Mouse (Mus musculus): ENCODE measurements around the gene Pmpcb. TPM values are rescaled to one million over a fixed set of nuclear protein-coding genes. Genes with fewer than 3 reads are reported as not detected.
"Not testable (repeated sequence)": the region's sequence is repeated elsewhere in the genome, so short reads cannot be mapped to it uniquely, and the experiment has no call there.

The Pmpcb gene
- polyA plus RNA-seq, 1 experiment = 1.3 TPM

- Histone ChIP-seq H3K4me1 (ENCODE audit: control insufficient read depth) (peaks cover 32% of the 10 kb centered on the region), H3K36me3 (ENCODE audit: control insufficient read depth) (no peaks in the 10 kb centered on the region), H3K27me3 (ENCODE audit: control insufficient read depth) (no peaks in the 10 kb centered on the region), H3K9me3 (ENCODE audit: control insufficient read depth, low read length) (0 out of 2 replicates have a peak, but pooled peaks cover 2% of the 10 kb centered on the region), H3K4me3 (replicated peaks) (no peak overlapping the region)
- TF ChIP-seq GATA1 (IDR thresholded peaks at IDR 0.05; ENCODE audit: low read length) (no peak), TAL1 (IDR thresholded peaks at IDR 0.05; ENCODE audit: low read length) (no peak)
Observed at GRCm38 (mm10) chr5:21702873-21703475, 34.0 kb upstream of the Pmpcb start.

GRCm38 (mm10) chr5:21703708-21704107, 33.2 kb upstream of the Pmpcb start:
- H3K4me1 ChIP-seq (ENCODE audit: control insufficient read depth) = peaks cover 32% of the 10 kb centered on the region
- TF ChIP-seq GATA1 (IDR thresholded peaks at IDR 0.05; ENCODE audit: low read length) (no peak), TAL1 (IDR thresholded peaks at IDR 0.05; ENCODE audit: low read length) (no peak)
- H3K4me3 ChIP-seq (replicated peaks) = no peak overlapping the region
- H3K9me3 ChIP-seq (ENCODE audit: control insufficient read depth, low read length) = 0 out of 2 replicates have a peak, but pooled peaks cover 2% of the 10 kb centered on the region
- H3K27me3 ChIP-seq (ENCODE audit: control insufficient read depth) = no peaks in the 10 kb centered on the region; the same call in 1 of the 2 replicates
- H3K36me3 ChIP-seq (ENCODE audit: control insufficient read depth) = no peaks in the 10 kb centered on the region

DNA sequence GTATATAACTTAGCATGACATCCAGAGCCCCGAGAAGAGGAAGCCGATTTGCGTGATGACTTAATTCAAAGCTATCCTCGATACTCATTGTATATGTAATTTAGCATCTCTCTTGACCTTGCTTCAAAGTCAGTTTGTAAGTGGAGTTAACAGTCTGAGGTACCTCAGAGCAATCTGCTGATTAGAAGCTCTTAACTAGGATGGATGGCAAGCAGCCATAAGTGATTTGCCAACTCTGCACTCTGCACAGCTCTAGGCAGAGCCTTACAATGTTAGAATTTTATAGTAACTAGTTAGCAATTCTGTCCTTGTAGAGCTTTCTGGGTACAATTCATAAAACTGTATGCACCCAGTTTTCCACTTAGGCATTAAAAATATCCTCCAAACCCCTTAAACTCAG, 30.4 kb upstream of the Pmpcb start:
- TF ChIP-seq TAL1 (IDR thresholded peaks at IDR 0.05; ENCODE audit: low read length) = no peak
- TF ChIP-seq GATA1 (IDR thresholded peaks at IDR 0.05; ENCODE audit: low read length) = no peak
- H3K9me3 ChIP-seq (ENCODE audit: control insufficient read depth, low read length) = 0 out of 2 replicates have a peak, but pooled peaks cover 2% of the 10 kb centered on the region
- peaks cover 22% of the 10 kb centered on the region for H3K4me1 ChIP-seq (ENCODE audit: control insufficient read depth)
- no peaks in the 10 kb centered on the region for H3K36me3 ChIP-seq (ENCODE audit: control insufficient read depth)
- H3K27me3 ChIP-seq (ENCODE audit: control insufficient read depth) = peaks cover 4% of the 10 kb centered on the region
- H3K4me3 ChIP-seq (replicated peaks) = no peak overlapping the region

DNA sequence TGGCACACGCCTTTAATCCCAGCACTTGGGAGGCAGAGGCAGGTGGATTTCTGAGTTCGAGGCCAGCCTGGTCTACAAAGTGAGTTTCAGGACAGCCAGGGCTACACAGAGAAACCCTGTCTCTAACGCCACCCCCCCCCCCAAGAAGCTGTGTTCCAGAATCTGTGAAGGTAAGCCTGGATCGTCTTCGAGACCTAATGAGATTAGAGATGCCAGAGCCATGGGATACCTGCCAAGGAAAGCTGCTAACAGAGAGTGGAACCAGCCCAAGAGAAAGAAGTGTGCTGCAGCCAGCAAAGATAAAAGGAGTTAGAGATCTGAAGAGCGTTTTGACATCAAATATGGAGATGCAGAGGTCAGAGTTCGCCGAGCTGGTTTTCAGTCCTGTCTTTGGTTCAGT, 28.9 kb upstream of the Pmpcb start:
- H3K36me3 ChIP-seq (ENCODE audit: control insufficient read depth); H3K9me3 ChIP-seq (ENCODE audit: control insufficient read depth, low read length); H3K4me3 ChIP-seq (replicated peaks): not testable (repeated sequence)
- Histone ChIP-seq H3K27me3 (ENCODE audit: control insufficient read depth) (peaks cover 11% of the 10 kb centered on the region), H3K4me1 (ENCODE audit: control insufficient read depth) (peaks cover 10% of the 10 kb centered on the region)

DNA sequence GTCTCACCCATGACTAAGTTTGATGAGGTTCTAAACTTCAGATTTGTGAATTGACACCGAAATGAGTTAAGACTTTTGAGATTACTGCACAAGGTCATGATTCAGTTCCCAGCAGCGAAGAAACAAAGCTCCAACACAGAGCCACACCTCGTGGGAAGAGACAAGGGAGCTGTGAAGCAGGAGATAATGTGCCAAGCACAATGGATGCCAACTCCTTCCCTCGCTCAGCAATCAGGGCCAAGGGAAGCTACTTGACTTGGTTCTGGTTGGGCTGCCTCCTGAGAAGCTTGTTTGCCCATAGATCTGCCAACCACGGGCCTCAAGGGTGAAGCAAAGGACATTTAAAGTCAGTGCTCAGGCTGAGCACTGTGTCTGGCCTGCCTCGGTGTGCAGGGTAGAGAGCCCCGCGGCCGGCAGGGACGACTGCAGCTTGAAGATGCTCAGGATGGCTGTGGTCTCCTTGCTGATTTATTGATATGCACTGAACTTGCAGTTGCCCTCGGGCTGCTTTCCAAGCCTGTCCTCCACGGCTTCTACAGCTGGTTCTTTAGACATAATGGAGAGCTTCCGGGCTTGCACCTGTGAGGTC, 24.7 kb upstream of the Pmpcb start:
- no peak overlapping the region for H3K4me3 ChIP-seq (replicated peaks)
- H3K9me3 ChIP-seq (ENCODE audit: control insufficient read depth, low read length) = no peaks in the 10 kb centered on the region
- H3K36me3 ChIP-seq (ENCODE audit: control insufficient read depth) = no peaks in the 10 kb centered on the region
- TF ChIP-seq TAL1 (IDR thresholded peaks at IDR 0.05; ENCODE audit: low read length) (no peak), GATA1 (IDR thresholded peaks at IDR 0.05; ENCODE audit: low read length) (no peak)
- H3K4me1 ChIP-seq (ENCODE audit: control insufficient read depth) = 0 out of 2 replicates have a peak, but pooled peaks cover 3% of the 10 kb centered on the region
- H3K27me3 ChIP-seq (ENCODE audit: control insufficient read depth) = peaks cover 11% of the 10 kb centered on the region

DNA sequence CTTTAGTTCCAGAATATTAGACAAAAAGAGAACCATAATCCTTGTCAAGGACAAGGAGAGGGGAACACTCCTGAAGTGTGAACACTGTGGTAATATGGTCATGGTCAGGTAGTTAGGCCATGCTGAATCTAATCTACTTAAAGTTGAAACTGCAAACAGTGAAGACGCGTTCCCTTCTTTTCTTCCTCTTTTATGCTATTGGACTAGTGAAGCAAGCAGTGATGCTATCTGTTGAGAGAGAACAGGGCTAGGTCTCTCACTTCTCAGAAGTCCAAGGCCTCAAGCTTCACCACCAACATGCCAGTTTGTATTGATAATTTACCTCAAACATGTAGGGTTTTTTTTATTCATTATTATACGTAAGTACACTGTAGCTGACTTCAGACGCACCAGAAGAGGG, 22.5 kb upstream of the Pmpcb start:
- H3K4me3 ChIP-seq (replicated peaks) = no peak overlapping the region
- peaks cover 11% of the 10 kb centered on the region for H3K27me3 ChIP-seq (ENCODE audit: control insufficient read depth)
- TF ChIP-seq GATA1 (IDR thresholded peaks at IDR 0.05; ENCODE audit: low read length) (no peak), TAL1 (IDR thresholded peaks at IDR 0.05; ENCODE audit: low read length) (no peak)
- H3K4me1 ChIP-seq (ENCODE audit: control insufficient read depth) = 0 out of 2 replicates have a peak, but pooled peaks cover 3% of the 10 kb centered on the region
- H3K9me3 ChIP-seq (ENCODE audit: control insufficient read depth, low read length) = no peaks in the 10 kb centered on the region
- H3K36me3 ChIP-seq (ENCODE audit: control insufficient read depth) = no peaks in the 10 kb centered on the region

DNA sequence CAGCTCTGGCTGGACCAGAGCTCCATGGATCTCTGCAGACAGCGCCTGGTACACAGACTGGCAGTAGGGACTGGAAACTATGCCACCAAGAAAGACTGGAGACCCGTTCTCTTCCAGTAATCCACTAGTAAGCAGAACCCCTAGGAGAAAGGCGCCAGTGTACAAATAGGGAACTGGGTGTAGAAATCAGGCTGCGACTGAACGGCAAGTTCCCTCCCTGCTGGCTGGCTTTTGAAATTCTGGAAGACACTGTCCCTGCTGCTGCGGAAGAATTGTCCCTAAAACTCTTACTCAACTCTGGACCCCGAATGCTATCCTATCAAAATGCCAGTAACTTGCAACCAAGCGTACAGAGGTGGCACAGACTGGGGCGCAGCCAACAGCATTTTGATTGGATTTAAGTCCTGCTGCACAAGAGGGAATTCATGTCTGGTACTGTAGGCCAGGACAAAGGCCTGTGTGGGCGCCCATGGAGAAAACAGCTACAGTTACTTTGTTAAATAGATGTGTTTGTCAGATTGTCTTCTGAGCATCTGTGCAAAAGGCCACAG, 19.7 kb upstream of the Pmpcb start:
- H3K4me1 ChIP-seq (ENCODE audit: control insufficient read depth) = 0 out of 2 replicates have a peak, but pooled peaks cover under 1% of the 10 kb centered on the region
- H3K9me3 ChIP-seq (ENCODE audit: control insufficient read depth, low read length) = no peaks in the 10 kb centered on the region
- no peaks in the 10 kb centered on the region for H3K36me3 ChIP-seq (ENCODE audit: control insufficient read depth)
- H3K4me3 ChIP-seq (replicated peaks) = no peak overlapping the region
- TF ChIP-seq GATA1 (IDR thresholded peaks at IDR 0.05; ENCODE audit: low read length) (no peak), TAL1 (IDR thresholded peaks at IDR 0.05; ENCODE audit: low read length) (no peak)
- peaks cover 2% of the 10 kb centered on the region for H3K27me3 ChIP-seq (ENCODE audit: control insufficient read depth)

DNA sequence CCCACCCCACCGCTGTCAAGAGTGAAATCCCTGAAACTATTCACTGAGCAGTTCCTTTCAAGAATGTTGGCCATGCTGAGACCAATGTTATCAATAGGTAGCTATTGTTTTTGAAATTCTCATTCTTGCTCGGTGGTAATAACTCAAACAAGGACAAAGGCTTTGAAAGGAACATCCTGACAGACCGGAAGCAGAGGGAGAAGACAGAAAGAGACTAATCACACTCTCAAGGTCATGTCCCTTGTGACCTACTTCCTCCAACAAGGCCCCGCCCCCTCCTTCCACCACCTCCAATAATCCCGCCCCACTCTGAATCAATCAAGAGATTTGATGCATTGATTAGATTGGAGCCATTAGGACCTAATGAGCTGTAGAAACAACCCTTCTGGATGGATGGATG, 18.4 kb upstream of the Pmpcb start:
- Histone ChIP-seq H3K9me3 (ENCODE audit: control insufficient read depth, low read length) (no peaks in the 10 kb centered on the region), H3K4me1 (ENCODE audit: control insufficient read depth) (no peaks in the 10 kb centered on the region), H3K4me3 (replicated peaks) (no peak overlapping the region), H3K36me3 (ENCODE audit: control insufficient read depth) (no peaks in the 10 kb centered on the region), H3K27me3 (ENCODE audit: control insufficient read depth) (no peaks in the 10 kb centered on the region)
- TF ChIP-seq TAL1 (IDR thresholded peaks at IDR 0.05; ENCODE audit: low read length) (no peak), GATA1 (IDR thresholded peaks at IDR 0.05; ENCODE audit: low read length) (no peak)

- Histone ChIP-seq H3K27me3 (ENCODE audit: control insufficient read depth) (no peaks in the 10 kb centered on the region), H3K4me1 (ENCODE audit: control insufficient read depth) (no peaks in the 10 kb centered on the region), H3K36me3 (ENCODE audit: control insufficient read depth) (no peaks in the 10 kb centered on the region), H3K9me3 (ENCODE audit: control insufficient read depth, low read length) (no peaks in the 10 kb centered on the region), H3K4me3 (replicated peaks) (no peak overlapping the region)
- TF ChIP-seq TAL1 (IDR thresholded peaks at IDR 0.05; ENCODE audit: low read length) (no peak), GATA1 (IDR thresholded peaks at IDR 0.05; ENCODE audit: low read length) (0 out of 2 replicates have a peak, but pooled peaks have one; percentile 9)
Observed at GRCm38 (mm10) chr5:21719209-21719608, 17.7 kb upstream of the Pmpcb start.

Data from erythroblast, embryonic 14.5 days (primary cell).